Mouse (Mus musculus): ENCODE results near the gene Ets2.
"Not testable (repeated sequence)": the region's sequence is repeated elsewhere in the genome, so short reads cannot be mapped to it uniquely, and the experiment has no call there.

The Ets2 gene

GRCm38 (mm10) chr16:95700224-95700623 lies 1.7 kb upstream of the Ets2 start:
- DNase-seq (ENCODE audit: low spot score): no peak

GRCm38 (mm10) chr16:95702562-95703545 lies 979 bp downstream of the Ets2 start:
- DNase-seq (ENCODE audit: low spot score): peak; percentile 42

- DNase-seq (ENCODE audit: low spot score): no peak
Observed at GRCm38 (mm10) chr16:95703958-95704357, 2.1 kb downstream of the Ets2 start.

GRCm38 (mm10) chr16:95704662-95705330 lies 2.9 kb downstream of the Ets2 start:
- DNase-seq (ENCODE audit: low spot score): no peak

GRCm38 (mm10) chr16:95705771-95706170 lies 3.9 kb downstream of the Ets2 start:
- no peak for DNase-seq (ENCODE audit: low spot score)

GRCm38 (mm10) chr16:95708211-95709004 lies 6.5 kb downstream of the Ets2 start:
- DNase-seq (ENCODE audit: low spot score): no peak

GRCm38 (mm10) chr16:95709175-95709574 lies 7.3 kb downstream of the Ets2 start:
- no peak for DNase-seq (ENCODE audit: low spot score)

- no peak for DNase-seq (ENCODE audit: low spot score)
Observed at GRCm38 (mm10) chr16:95710129-95710528, 8.3 kb downstream of the Ets2 start.

GRCm38 (mm10) chr16:95712121-95712520 lies 10.2 kb downstream of the Ets2 start:
- DNase-seq (ENCODE audit: low spot score): no peak

GRCm38 (mm10) chr16:95713077-95713476 lies 11.2 kb downstream of the Ets2 start:
- DNase-seq (ENCODE audit: low spot score): not testable (repeated sequence)

- DNase-seq (ENCODE audit: low spot score): no peak
Observed at GRCm38 (mm10) chr16:95715026-95715425, 13.2 kb downstream of the Ets2 start.

GRCm38 (mm10) chr16:95716061-95716706 lies 14.3 kb downstream of the Ets2 start:
- no peak for DNase-seq (ENCODE audit: low spot score)

- DNase-seq (ENCODE audit: low spot score): no peak
Observed at GRCm38 (mm10) chr16:95717631-95718030, 15.8 kb downstream of the Ets2 start.

- no peak for DNase-seq (ENCODE audit: low spot score)
Observed at GRCm38 (mm10) chr16:95718119-95718518, 16.2 kb downstream of the Ets2 start.

GRCm38 (mm10) chr16:95720532-95720931 lies 18.7 kb downstream of the Ets2 start:
- no peak for DNase-seq (ENCODE audit: low spot score)

GRCm38 (mm10) chr16:95724251-95724650 lies 22.4 kb downstream of the Ets2 start:
- DNase-seq (ENCODE audit: low spot score): no peak

GRCm38 (mm10) chr16:95724776-95725175 lies 22.9 kb downstream of the Ets2 start:
- no peak for DNase-seq (ENCODE audit: low spot score)

GRCm38 (mm10) chr16:95726802-95727201 lies 24.9 kb downstream of the Ets2 start:
- DNase-seq (ENCODE audit: low spot score): no peak

- DNase-seq (ENCODE audit: low spot score): peak; percentile 31
Observed at GRCm38 (mm10) chr16:95728453-95729435, 26.9 kb downstream of the Ets2 start.

GRCm38 (mm10) chr16:95729775-95730174 lies 27.9 kb downstream of the Ets2 start:
- no peak for DNase-seq (ENCODE audit: low spot score)

GRCm38 (mm10) chr16:95734785-95735184 lies 32.9 kb downstream of the Ets2 start:
- no peak for DNase-seq (ENCODE audit: low spot score)

Measured in urinary bladder, postnatal 25 days (tissue).